Mouse (Mus musculus): ENCODE data around the gene Pip5k1b.

Pip5k1b gene

DNA sequence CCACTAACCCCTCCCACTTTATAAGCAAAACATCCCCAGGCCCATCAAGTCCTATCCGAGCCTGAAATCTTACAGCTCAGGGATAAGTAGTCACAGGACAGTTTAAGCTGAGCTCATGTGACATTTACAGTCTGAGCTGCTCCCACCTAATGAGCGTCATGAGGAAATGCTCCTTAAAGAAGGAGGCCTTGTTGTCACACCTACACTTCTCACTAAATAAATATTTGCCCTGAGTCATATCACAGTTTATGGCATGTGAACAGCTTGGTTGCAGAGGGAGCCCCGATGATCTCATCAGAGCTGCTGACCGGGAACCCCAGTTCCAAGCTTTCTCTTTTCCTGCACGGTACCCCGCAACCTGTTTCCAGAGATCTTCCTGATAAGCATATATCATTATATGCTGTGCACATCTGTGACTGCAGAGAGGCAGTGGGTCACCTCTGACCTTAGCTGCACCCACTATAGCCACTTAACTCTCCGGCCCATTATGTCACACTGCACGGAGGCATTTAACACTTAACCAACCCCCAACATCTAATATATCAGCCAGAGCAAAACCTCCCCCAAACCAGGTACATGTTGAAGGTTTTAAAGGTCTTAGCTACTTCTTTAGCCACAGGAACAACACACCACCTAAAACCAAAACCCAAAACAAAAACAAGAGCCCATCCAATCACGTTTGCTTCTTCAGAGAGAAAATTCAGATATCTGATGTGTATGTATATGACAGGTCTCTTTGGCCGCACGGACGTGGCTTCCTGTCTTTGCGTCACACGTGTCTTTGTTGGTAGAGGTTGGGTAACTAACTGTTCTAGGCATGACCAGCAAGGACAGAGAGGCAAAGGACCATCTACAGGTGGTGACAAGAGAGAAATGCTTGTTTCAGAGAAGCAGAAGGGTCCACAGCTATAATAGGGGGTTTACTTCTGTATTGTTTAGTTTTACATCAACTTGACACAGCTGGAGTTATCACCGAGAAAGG lies 40.7 kb downstream of the Pip5k1b start:
- DNase-seq, result no peak

DNA sequence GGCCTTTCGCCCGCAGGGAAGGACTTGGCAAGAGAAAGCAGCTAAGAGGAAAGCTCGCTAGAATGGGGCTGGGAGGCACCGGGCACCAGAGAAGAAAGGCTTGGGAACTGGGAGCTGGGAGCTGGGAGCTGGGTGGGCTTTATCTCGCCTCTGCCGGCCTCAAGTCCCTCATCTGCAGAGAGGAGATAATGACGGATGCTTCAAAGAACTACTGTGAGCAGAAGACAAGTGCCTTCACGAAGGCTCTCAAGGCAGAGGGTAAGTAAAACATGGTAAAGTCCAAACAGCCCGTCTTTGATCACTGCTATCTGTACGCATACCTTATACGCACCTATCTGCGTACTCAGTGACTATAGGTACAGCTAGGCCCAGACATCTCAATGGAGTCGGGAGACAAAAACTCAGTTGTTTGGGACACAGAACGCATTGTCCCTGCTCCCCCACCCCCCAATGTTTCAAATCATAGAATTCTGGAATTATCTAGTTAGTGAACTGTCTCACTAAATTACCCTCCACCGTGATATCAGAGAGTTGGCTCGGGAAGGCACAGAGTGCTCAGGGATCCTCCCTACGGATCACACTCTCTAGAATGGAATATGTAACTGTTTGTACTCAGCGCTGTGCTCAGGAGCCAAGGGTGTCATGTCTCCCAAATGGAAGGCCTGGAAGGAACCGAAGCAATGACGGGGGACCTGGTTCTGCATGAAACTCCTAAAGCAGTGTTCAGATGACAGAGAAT lies 42.4 kb downstream of the Pip5k1b start:
- no peak for DNase-seq

DNA sequence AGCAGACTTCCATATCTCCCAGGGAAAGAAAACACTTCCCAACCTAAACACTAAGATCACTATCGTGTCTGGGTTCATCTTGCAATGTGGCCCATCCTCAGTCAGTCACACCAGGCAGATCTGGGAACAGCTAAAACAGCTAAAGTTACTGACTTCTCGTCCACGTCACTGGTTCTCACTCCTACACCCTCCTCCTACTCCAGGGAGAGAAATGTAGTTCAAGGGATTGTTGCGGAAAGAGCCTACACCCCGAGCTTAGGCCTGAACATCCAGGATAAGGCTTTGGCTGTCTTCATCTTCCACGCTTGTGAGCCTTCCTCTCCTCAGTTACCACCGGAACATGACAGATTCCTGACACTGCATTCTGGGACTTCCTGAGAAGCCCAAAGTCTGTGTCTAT lies 43.7 kb downstream of the Pip5k1b start:
- no peak for DNase-seq

DNA sequence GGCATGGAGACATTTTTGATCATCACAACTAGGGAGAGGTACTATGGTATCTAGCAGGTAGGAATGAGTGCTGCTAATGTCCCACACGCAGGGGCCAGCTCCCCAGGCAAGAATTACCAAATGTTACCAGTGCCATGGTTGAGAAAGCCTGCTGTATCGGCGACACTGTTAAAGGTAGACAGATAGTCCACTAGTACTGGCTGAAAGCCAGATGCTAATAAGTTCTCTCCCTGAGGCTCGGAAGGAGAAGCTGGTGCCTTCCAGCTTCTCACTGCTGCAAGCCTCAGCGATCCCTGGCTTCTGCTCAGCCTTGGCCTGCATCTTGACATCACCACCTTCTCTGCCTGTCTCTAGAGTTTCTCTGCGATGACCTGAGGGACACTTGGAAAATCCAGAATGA lies 46.3 kb downstream of the Pip5k1b start:
- DNase-seq, result no peak

DNA sequence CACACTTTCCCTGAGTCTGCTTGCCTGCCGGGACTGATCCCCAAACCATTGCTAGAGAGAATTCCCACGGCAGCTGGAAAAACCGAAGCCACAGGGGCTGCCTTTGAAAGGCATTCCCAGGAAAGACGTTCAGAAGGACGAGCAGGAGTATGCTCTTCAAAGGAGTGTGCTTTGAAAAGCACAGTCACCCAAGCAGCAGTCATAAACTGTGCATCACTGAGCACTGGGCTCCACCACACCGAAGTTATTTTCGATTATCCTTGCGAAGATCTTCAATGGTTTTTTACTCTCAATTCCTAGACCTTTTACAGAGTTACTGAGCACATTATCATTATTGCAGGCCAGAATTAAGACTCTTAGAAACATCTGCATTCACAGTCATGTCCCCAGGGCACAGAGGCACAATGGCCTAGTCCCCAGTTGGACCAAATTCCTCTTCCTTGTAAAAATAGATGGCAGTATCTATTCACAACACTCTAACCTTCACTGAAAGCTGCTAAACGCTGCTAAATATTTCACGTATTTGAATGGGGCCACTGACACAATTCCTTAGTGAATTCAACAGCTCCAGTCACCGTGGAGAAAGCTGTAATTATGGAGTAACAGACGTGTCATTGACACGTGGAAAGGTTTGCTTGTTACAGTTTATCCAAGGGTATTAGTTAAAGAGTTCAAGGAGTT lies 47.4 kb downstream of the Pip5k1b start:
- no peak for DNase-seq

DNA sequence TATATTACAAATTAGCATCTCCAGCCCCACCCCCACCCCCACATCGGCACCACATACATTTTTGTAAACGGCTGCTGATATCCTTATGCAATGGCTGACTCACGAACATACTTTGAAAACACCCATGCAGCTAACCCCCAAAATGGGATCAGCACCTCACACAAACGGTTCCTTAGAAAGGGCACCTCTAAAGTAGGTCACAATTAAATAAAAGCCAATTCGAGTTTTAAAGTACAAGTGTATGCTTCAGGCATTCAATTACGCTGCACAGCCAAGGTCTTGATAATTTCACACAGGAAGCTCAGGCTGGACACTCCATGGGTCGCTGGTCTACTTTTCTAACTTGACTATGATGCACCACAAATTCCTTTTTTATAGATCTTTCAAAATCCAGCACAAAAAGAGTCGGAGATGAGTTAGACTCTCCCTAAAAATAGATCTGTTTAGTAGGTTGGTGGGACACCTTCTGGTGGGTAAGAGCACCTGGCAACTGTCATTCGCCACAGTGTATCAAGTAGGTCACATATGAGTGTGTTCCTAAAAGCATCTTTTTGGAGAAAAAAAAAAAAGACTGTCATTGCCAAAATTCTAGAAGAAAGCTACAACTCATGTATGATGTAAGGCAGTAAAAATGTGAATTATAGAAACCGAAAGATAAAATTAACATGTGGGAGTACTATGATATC lies 52.8 kb downstream of the Pip5k1b start:
- peak; percentile 4 to 37 for DNase-seq

DNA sequence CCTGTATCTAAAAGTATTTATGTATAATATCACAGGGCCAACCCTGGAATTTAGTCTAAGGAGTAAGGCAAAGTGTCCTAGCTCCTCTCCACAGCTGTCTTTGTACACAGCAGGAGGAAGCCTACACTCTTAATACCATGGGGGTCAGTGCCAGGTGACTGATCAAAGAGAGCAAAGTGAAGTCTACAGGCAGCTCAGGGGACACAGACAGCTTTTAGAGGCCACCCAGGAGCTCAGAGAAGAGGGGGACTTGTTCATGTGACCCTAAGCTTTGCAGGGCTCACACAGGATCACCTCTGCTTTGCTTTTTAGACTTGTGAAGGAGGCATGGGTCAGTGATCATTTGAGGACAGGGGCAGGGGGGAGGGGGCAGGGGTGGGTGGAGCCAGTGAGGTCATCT lies 54.1 kb downstream of the Pip5k1b start:
- DNase-seq, result no peak

DNA sequence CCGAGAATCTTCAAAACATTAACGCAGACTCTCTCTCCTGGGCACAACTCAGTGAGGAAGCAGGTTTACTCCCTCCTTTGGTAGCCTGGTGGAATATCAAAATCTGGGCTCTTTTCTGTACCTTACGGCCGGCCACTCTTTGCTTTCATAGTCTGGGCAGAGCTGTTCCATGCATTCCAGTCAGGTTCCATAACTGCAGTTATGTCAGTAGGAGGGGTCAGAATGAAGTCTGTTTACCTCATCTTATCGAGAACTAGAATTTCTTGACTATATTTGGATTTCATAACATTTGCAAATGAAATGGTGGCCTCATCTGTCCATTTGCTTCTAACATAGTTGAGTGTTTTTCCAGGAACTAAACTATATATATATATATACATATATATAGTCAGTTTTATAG lies 55.2 kb downstream of the Pip5k1b start:
- DNase-seq, result no peak

DNA sequence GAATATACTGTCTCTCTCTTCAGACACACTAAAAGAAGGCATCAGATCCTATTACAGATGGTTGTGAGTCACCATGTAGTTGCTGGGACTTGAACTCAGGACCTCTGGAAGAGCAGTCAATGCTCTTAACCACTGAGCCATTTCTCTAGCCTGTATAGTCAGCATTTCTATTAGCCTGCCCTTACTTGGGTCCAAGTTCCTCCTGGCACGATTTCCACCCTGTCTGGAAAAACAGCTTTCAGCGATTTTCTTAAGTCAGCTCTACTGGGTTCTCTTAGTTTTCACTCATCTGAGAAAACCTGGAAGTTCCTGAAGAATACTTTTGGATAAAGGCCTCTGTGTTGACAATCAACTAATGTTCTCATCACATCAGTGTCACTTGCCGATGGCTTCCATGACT lies 56.4 kb downstream of the Pip5k1b start:
- DNase-seq, result no peak

DNA sequence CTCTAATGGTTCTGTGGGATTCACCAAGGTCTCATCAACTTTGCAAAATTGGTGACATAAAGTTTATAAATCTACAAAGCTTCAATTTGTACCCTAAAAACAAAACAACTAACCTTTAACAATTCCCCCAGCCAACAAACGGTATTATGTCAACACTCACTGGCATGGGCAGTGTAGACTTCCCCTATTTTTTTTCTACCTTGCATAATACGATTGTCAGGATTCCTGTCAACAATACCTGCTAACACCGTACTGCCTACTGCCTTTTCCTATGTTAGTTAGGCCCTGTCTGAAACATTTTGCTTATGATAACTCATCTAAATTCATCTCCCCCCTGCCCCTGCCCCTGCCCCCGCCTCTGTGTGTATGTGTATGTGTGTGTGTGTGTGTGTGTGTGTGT lies 61.8 kb downstream of the Pip5k1b start:
- DNase-seq, result no peak

DNA sequence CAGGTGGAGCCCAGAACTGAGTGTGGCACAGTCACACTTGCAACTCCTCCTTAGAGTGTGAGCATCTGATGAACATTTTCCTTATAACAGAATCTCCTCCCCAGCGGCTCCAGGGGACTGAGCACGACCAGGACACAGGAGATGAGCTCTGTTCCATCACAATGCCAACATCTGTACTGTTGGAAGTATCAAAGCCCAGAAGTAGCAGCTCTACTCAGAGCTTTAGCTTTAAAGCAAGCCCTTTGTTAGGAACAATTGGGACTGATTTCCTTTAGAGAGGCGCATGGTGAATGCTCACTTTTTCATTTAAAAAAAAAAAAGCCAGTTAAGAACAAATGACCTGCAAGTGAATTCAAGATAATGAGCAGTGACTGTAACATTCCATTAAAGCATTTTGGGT lies 63.8 kb downstream of the Pip5k1b start:
- no peak for DNase-seq

DNA sequence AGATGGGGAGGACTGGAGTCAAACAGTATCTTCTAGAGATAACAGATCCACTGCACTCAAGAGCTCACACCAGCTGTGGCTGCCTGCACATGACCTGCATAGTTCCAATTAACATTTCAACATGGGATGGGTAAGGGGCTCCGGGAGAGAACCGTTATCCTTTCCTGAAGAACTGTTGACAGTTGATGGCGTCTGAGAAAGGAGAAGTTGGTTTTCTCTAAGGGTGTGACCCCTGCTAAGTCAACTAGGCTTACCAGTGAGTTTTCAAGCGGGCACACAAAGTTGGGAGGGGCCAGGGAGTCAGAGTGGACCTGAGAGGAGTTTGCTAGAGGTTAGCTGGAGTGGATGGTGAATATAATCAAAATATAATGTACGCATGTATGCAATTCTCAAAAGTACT lies 65.4 kb downstream of the Pip5k1b start:
- no peak for DNase-seq

DNA sequence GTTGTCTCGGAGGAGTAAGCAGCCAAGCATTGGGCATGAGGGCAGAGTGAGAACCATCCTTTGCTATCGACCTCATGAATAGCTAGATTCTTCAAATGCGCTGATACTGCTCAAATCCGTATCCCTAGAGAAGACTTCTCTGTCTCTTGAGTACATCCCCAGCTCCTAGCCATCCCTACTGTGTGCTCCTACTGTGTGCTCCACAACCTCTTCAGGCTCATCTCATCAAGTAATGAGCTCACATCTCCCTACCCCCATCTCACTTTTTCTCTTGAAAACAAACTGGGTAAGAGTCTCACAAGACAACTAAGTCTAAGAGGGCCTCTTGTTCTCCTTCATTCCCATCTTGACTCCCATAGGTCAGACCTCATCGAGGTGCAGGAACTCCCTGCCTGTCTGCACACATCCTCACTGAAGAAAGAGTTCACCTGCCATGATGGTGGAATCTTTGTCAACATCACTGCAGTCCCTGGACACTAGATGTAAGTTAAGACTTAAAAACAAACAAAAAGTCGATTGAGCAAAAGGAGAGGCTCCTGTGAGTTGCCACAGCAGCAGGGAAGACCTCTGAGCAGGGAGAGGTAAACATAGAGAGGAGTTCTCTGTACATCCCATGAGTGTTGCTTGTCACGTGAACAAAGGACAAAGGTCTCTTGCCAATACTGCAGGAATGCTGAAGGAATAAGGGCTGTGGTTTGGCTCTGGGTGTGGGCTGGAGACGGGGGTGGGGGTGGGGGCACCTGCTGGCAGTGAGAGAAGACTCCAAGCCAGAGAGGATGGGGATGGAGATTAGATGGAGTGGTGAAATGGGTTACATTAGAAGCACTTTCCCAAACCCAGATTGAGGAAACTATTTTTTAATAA lies 69.0 kb downstream of the Pip5k1b start:
- no peak for DNase-seq

DNA sequence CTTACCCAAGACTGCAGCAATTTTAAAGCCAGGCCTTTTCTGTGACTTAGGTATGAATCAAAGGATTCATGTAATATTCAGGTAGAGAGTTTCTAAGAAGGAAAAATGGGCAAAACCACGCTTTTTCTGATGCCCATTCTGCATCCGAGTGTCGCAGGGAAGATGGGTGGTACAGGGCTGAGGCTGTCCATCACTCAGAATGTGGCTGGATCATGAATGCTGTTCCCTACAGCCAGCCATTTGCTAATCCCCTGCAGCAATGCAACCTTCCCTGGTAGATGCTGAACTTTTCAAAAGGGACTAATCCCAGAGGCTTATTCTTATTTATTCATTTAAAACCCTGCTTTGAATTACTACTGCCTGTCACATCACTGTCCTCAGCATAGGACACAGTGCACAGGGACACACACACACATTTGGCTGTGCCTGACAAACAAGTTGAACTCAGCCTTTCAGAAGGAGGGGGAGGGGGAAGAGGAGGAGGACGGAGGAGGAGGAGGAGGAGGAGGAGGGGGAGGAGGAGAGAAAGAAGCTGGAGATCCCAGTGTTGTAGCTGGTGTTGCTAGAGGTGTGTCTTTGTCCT lies 71.0 kb downstream of the Pip5k1b start:
- no peak for DNase-seq

DNA sequence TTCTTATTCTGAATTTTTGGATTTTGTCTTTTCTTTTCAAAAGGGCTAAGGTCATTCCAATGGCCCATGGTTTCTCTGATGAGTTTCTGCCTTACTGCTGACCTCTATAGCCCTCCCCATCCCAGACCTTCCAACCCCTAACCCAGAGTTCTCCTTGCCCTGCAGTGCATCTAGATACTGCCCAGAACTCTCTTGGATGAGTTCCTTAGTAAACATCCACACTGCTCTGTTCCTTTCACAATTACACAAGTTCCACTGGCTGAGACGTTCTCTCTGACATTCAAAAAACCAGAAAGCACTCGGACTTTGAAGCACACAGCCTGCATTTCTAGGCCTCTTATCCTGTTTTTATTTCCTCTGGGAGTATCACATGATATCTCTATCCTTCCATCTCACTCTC lies 74.8 kb downstream of the Pip5k1b start:
- DNase-seq, result no peak

DNA sequence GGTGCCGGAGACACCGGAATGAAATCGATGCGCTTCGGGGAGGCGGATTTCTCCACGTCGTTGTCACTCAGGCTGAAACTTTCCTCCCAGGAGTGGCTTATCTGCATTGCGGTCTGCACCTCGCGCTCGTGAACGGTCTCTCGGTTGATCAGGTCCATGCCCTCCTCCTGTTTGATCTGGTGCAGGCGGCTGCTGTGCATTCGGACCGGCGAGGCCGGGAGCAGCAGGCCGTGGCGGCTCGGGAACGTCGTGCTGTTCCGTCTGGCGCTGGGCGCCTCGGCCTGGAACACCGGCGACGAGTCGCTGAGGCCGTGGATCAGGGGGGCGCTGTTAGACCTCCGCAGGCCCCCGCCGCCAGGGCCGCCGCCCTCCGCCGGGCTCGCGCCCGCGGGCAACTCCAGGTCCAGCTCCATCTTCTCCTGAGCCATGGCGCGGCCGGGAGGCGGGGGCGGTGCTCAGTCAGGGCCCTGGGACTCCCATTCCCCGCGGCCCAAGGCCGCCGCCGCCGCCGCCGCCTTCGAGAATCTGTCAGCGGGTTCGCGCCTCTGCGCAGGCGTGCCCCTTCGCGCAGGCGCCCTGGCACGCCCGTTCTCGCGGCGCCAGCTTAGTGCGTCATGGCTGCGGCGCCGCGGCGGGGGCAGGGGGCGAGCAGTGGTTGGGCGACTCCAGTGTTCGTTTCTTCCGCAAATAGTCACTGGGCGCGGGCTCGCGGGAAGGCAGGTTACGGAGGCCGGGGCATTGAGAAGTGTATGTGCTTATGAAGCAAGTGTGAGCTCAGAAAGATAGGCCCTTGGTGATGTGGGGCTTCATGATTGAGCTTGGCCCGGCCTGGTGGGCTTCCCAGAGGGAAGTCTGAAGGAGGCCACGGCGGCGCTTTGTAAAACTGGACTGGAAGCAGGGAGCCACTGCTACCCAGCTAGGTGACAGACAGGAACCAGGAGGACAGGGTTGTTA lies 78.5 kb downstream of the Pip5k1b start, which contains the start of gene Fam122a:
Fam122a (minus strand) TSS at position 428 of the 954 bp plus-strand sequence.
- DNase-seq, result peak; percentile 92 to 93

DNA sequence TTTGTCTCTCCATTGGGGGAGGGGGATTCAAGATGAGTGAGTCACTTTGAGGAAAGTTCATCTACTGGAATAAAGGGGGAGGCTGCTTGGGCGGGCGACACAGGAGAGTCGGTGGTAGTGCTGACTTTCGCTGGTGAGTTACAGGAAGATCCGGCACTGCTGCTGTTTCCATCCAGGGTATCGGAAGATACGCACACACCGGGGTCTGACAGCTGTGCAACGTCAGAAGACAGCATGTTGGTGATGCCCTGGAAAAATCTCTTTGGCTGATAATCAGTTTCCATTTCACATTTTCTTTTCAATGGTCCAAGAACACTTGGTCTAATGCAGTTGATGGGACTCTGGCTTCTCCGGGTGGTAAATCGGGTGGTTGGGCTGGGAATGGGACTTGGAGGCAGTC lies 79.2 kb downstream of the Pip5k1b start:
- peak; percentile 37 to 52 for DNase-seq

DNA sequence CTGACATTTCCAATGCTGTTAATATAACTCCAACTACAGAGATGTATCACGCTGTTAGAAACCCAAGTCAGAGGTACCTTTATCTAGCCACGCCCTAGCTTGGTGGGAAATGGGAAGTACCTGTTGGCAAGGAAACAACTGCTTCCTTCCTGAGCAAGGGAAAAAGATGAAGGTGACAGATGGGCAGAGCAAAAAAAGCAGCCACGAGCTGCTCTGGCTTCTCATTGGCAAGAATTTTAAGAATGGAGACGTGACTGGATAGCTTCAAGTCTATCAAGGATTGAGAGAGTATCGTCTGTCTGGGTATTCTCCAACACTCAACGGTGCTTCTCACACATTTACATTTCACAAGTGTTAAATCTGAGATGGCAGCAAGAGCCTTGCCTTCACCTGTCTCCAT lies 80.4 kb downstream of the Pip5k1b start:
- no peak for DNase-seq

DNA sequence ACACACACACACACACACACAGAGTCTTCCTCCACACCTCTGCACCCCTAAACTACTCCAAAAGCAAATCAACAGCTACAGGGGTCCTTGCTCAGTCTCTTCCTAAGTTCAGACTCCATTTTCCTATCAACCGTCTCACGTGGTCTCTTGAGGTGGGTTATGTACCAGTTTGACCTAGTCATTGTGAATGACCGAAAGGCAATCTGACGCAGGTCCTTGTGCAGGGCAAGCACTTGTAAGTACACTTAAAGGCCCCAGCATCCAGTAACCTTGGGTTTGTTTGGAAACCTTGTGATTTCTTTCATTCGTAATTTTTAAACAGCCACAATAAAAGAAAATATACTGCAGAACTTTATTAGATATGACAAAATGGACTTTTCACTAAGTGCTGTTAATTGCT lies 83.2 kb downstream of the Pip5k1b start:
- DNase-seq, result no peak

DNA sequence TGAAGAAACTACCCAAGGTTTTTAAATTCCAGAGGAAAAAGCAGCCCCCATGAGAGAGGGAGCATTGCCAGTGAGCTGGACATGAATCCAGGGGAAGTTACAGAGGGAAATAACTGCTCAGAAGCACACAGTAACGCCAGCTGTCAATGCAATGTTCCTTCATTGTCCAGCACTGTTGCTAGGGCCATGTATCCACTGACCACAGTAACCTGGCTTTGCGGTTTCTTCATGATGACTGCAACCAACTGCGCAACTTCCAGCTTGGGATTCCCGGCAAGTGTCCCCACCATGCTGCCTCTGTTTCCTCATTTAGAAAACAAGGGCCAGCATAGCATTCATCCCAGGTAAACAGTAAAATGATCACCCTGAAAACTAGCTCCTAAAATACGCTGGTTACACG lies 84.1 kb downstream of the Pip5k1b start:
- DNase-seq, result no peak
